Mouse (Mus musculus) neural tube, embryonic 11.5 days (tissue): ENCODE results near the gene Rnf41. TPM values are rescaled to one million over a fixed set of nuclear protein-coding genes. Genes with fewer than 3 reads are reported as not detected.
A peak's percentile ranks its signal among the peaks of the same experiment; 100 is the strongest.

Source experiments
- ATAC-seq: fragments of 200-750 bp; cut with Nextera tagmentation; 2 replicates; pipeline ENCODE4 v1.8.0; 2017; ENCODE audit warnings: moderate number of reproducible peaks, mild to moderate bottlenecking, moderate TSS enrichment, moderate library complexity; ENCODE audit not compliant: insufficient read depth, low FRiP score, low TSS enrichment
- DNase-seq: peaks from one replicate; pipeline ENCODE4 v3.0.0-alpha.2; 2015; ENCODE audit warnings: low spot score
- H3K27ac ChIP-seq: fragments of 300-500 bp; sonication (generic); 2 replicates; pipeline ENCODE4 v1.5.1; 2014; ENCODE audit warnings: low read depth, mild to moderate bottlenecking, low read length
- H3K27me3 ChIP-seq: fragments of 300-500 bp; sonication (generic); 2 replicates; pipeline ENCODE4 v1.6.1; 2014; ENCODE audit warnings: mild to moderate bottlenecking, low read length, mixed read lengths; ENCODE audit not compliant: control insufficient read depth, insufficient read depth
- H3K36me3 ChIP-seq: fragments of 300-500 bp; sonication (generic); 2 replicates; pipeline ENCODE4 v1.6.1; 2014; ENCODE audit warnings: mild to moderate bottlenecking, low read length, moderate library complexity, mixed read lengths; ENCODE audit not compliant: control insufficient read depth, insufficient read depth
- H3K4me1 ChIP-seq: fragments of 300-500 bp; sonication (generic); 2 replicates; pipeline ENCODE4 v1.6.1; 2014; ENCODE audit warnings: low read length, mixed read lengths; ENCODE audit not compliant: control insufficient read depth, insufficient read depth
- H3K4me2 ChIP-seq: fragments of 300-500 bp; sonication (generic); 2 replicates; pipeline ENCODE4 v1.6.1; 2014; ENCODE audit warnings: low read depth, mild to moderate bottlenecking, moderate library complexity
- H3K4me3 ChIP-seq: fragments of 300-500 bp; sonication (generic); 2 replicates; pipeline ENCODE4 v1.5.1; 2014; ENCODE audit warnings: low read depth, low read length
- H3K9ac ChIP-seq: fragments of 300-500 bp; sonication (generic); 2 replicates; pipeline ENCODE4 v1.6.1; 2014; ENCODE audit warnings: mild to moderate bottlenecking, low read length
- H3K9me3 ChIP-seq: fragments of 300-500 bp; sonication (generic); 2 replicates; pipeline ENCODE4 v1.6.1; 2016; ENCODE audit warnings: low read length; ENCODE audit not compliant: control insufficient read depth
- WGBS: fragments of 180-500 bp; shearing (Covaris S2); extraction: QIAGEN DNeasy Blood & Tissue Kit; methylation state at CpG from one replicate; pipeline ENCODE4 v1.1.7; 2014; 5-methylcytosine and 5-hydroxymethylcytosine counted together
- polyA plus RNA-seq: library from polyadenylated mRNA; unstranded; fragments of >200 nt; fragmentation: Nextera tagmentation; extraction: Ambion mirVana; gene quantifications from 2 replicates; pipeline ENCODE4 v1.2.1, GENCODE M21; 2014

The Rnf41 gene
- polyA plus RNA-seq, 1 experiment from 2014 or later, result 46.8 TPM

DNA sequence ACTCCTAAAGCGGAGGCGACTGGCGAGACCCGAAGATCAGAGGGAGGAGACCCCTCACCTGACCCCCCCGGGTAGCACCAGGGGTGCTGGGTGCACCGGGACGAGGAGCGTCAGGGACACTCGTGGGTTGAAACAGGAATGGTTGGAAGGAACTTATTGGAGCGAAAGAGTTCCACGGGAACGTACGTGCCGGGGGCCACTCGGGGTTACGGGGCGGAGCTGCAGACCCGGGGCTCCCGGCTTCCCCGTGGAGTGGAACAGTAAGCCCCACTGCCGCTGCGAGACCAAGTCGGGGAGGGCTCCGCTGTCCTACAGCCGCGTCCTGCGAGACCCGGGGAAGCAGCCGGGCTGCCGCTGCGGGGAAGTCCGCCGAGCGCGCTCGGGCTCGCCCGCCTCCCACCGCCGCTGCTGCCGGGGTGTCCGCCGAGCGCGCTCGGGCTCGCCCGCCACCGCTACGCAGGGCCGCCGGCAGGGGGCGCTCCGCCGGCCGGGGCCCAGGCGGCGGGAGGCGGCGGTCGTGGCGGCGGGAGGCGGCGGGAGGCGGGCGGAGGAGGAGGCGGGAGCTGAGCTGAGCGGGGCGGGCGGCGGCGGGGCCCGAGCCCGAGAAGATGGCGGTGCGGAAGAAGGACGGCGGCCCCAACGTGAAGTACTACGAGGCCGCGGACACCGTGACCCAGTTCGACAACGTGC, 47.4 kb downstream of the Rnf41 start, which contains the start of gene Smarcc2:
Gene Smarcc2, plus strand, starts transcription at position 530 of the 690 bp plus-strand sequence.
- Histone ChIP-seq H3K27ac (peak within 1 kb of the TSS; percentile 95), H3K4me3 (peak within 1 kb of the TSS; percentile 72), H3K9ac (peak within 1 kb of the TSS; percentile 96), H3K9me3 (no peaks in the 10 kb centered on the region), H3K27me3 (no peaks in the 10 kb centered on the region), H3K4me2 (peak within 1 kb of the TSS; percentile 87), H3K36me3 (peaks cover 6% of the 10 kb centered on the region; the same call in 1 of the 2 replicates), H3K4me1 (peaks cover 10% of the 10 kb centered on the region)
- WGBS, result under 1% methylated on average over 46 of the region's 86 CpGs
- ATAC-seq, result peak; percentile 77
- DNase-seq, result peak; percentile 88

DNA sequence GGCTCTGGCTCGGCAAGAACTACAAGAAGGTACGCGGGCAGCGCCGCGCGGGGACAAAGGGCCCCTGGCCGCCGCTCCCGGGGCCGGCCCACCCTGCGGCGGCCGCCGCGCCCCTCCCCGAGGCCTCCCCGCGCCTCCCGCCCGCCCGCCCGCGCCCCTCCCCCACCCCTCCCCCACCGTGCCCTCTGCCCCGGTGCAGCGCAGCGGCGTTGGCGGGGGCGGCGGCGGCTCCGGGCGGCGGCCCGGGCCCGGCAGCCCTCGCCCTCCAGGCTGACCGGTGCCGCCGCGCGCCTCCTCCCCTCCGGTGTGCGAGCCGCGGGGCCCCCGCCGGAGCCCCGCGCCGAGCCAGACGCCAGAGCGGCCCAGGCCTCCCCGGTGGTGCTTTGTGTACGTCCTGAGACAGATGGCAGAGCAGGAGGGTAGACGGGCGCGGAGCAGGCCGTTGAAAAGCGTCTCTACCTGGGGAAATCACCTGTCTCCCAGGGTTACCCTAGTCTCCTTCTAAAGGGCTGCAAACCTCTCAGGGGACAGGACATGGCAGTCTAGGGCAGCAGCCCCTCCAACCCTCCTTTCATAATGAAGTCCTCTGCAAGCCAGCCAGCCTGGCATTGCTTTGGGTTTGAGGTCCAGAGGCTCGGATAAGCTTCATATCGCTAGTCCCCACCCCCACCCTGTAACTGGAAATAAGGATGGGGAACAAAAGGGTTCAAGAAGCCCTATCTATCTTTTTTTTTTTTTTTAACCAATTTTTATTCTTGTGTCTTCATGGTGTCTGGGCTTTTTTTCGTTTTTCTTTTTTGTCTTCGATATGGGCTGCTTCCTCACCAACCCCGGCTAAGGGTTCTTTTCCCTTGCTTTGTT, 48.2 kb downstream of the Rnf41 start:
- H3K4me3 ChIP-seq, result peak overlapping the region; percentile 72
- H3K4me1 ChIP-seq, result peaks cover 10% of the 10 kb centered on the region
- no peaks in the 10 kb centered on the region for H3K9me3 ChIP-seq
- H3K4me2 ChIP-seq, result peak overlapping the region; percentile 87
- DNase-seq (peak; percentile 57), ATAC-seq (peak; percentile 48)
- 3% methylated on average over 12 of the region's 67 CpGs for WGBS
- H3K9ac ChIP-seq, result peak overlapping the region; percentile 96
- H3K27ac ChIP-seq, result peak overlapping the region; percentile 95
- no peaks in the 10 kb centered on the region for H3K27me3 ChIP-seq
- H3K36me3 ChIP-seq, result peaks cover 7% of the 10 kb centered on the region; the same call in 1 of the 2 replicates

DNA sequence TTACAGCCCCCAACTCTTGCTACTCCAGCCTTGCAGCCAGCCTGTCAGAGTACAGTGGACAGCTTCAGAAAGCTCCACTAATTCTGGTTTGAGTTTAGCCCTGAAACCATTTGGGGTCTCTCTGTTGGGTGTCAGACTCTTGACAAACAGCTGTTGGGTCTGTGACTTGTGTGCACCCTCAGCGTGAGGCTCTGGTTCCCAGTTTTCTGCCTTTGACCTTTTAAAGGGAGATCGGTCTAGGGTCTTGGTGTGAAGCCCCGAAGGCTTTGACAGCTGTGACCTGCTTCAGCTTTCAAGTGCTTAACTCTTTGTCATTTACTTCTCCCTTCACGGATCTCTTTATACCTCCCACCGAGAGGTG, 48.8 kb downstream of the Rnf41 start:
- Histone ChIP-seq H3K9ac (peak overlapping the region; percentile 96), H3K27ac (peak overlapping the region; percentile 95), H3K4me2 (peak overlapping the region; percentile 87), H3K36me3 (peaks cover 10% of the 10 kb centered on the region), H3K27me3 (no peaks in the 10 kb centered on the region), H3K4me1 (peaks cover 10% of the 10 kb centered on the region), H3K9me3 (no peaks in the 10 kb centered on the region), H3K4me3 (peak overlapping the region; percentile 72)
- ATAC-seq (no peak), DNase-seq (no peak)
- WGBS, result 2% methylated on average over 5 of the region's 5 CpGs

DNA sequence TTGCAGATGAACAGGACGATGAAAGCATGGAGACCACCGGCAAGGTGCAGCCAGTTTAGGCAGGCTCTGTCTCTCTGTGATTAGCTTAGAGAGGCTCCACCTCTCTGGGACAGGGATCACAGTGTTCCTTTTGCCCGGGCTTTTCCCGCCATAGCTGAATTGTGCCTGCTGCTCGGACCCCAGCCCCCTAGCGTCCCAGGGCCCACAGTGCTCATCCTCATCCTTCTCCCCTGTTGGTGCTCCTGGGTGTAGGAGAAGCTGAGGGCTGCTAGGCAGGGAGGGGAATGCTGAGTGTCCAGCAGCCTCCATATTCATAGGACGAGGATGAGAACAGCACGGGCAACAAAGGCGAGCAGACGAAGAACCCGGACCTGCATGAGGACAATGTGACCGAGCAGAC, 62.9 kb downstream of the Rnf41 start:
- Histone ChIP-seq H3K27me3 (no peaks in the 10 kb centered on the region), H3K27ac (no peak overlapping the region), H3K4me1 (no peaks in the 10 kb centered on the region), H3K4me3 (no peak overlapping the region), H3K36me3 (peaks cover 35% of the 10 kb centered on the region), H3K4me2 (no peak overlapping the region), H3K9ac (no peak overlapping the region), H3K9me3 (no peaks in the 10 kb centered on the region)
- no peak for ATAC-seq
- DNase-seq, result no peak
- 93% methylated on average over 11 of the region's 12 CpGs for WGBS

DNA sequence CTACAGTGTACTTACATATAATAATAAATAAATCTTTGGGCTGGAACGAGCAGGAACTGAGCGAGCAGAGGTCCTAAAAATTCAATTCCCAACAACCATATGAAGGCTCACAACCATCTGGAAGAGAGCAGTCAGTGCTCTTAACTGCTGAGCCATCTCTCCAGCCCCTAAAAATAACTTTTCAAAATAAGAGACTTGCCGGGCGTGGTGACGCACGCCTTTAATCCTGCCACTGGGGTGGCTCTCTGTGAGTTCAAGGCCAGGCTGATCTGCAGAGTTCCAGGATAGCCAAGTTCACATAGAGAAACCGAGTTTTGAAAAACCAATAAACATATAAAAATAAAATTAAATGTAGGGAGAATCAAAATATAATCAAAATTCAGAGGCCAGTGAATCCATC, 74.9 kb downstream of the Rnf41 start:
- DNase-seq (no peak), ATAC-seq (no peak)
- no peak overlapping the region for H3K27ac ChIP-seq
- H3K4me3 ChIP-seq, result no peak overlapping the region
- H3K9ac ChIP-seq, result no peak overlapping the region
- no peaks in the 10 kb centered on the region for H3K27me3 ChIP-seq
- WGBS, result 95% methylated on average over 7 of the region's 7 CpGs
- H3K36me3 ChIP-seq, result peaks cover 46% of the 10 kb centered on the region
- no peaks in the 10 kb centered on the region for H3K9me3 ChIP-seq
- H3K4me1 ChIP-seq, result peaks cover under 1% of the 10 kb centered on the region; the same call in 1 of the 2 replicates
- no peak overlapping the region for H3K4me2 ChIP-seq

DNA sequence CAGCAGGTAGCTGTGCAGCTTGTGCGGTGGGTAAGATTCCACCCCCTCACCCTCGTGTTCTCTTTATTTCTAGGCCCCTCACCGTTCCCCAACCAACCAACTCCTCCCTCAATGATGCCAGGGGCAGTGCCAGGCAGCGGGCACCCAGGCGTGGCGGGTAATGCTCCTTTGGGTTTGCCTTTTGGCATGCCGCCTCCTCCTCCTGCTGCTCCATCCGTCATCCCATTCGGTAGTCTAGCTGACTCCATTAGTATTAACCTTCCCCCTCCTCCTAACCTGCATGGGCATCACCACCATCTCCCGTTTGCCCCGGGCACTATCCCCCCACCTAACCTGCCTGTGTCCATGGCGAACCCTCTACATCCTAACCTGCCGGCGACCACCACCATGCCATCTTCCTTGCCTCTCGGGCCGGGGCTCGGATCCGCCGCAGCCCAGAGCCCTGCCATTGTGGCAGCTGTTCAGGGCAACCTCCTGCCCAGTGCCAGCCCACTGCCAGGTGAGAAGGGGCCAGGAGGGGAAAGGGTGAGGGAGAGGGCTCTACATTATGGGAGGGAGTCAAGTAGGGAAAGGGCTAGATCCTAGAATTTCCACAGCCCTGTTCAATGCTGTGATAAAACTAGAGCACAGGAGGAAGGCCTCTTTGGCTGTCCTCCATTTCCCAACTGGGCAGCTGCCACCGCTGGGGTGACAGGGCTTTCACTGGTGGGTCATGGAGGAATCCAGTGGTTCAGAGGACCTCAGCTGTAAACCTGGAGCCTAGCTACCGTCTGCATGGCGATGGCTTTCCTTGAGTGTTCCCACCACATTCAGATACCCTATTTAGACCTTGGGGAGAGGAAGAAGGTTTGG, 76.6 kb downstream of the Rnf41 start:
- H3K4me3 ChIP-seq, result no peak overlapping the region
- H3K9me3 ChIP-seq, result no peaks in the 10 kb centered on the region
- no peak overlapping the region for H3K27ac ChIP-seq
- WGBS, result 94% methylated on average over 22 of the region's 22 CpGs
- no peak for ATAC-seq
- H3K9ac ChIP-seq, result no peak overlapping the region
- H3K27me3 ChIP-seq, result no peaks in the 10 kb centered on the region
- H3K4me1 ChIP-seq, result peaks cover 10% of the 10 kb centered on the region; the same call in 1 of the 2 replicates
- no peak for DNase-seq
- no peak overlapping the region for H3K4me2 ChIP-seq
- peaks cover 36% of the 10 kb centered on the region for H3K36me3 ChIP-seq

DNA sequence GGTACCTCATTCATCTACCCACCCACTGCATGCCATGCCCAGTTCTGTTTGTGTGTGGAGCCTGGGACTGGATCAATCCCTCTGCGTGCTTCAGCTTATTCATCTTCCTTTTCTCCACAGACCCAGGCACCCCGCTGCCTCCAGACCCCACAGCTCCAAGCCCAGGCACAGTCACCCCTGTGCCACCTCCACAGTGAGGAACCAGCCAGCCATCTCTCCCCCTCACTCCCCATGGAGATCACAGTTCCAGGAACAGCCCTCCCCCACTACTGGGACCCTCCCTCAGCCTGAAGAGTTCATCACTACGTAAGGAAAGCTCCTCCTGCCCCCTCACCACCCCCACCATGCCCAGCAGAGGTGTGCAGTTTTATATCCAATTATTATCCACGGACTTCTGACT, 77.3 kb downstream of the Rnf41 start:
- ATAC-seq, result no peak
- 80% methylated on average over 4 of the region's 4 CpGs for whole genome bisulfite sequencing

DNA sequence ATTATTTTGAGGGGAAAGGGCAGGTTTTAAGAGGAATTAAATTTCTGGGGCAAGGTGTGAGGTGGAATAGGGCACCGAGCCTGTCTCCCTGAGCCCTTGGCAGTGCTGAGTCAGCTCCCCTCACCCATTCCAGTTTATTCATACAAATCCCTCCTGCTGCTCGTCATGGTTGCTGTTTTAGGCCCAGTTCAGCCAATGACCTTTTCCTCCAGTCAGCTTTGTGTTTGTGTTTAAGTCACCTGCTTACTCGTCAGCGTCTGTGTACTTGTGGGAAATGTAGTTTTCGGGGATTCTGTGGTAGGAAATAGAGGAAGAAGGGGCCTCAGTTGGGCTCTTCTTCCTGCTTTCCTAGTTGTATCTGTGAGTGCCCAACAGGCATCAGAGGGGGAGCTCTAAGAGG, 77.9 kb downstream of the Rnf41 start:
- Histone ChIP-seq H3K36me3 (peaks cover 30% of the 10 kb centered on the region), H3K4me2 (no peak overlapping the region), H3K9me3 (no peaks in the 10 kb centered on the region), H3K27ac (no peak overlapping the region), H3K9ac (no peak overlapping the region), H3K4me3 (no peak overlapping the region), H3K4me1 (peaks cover 10% of the 10 kb centered on the region; the same call in 1 of the 2 replicates), H3K27me3 (no peaks in the 10 kb centered on the region)
- no peak for ATAC-seq
- 77% methylated on average over 5 of the region's 5 CpGs for WGBS
- DNase-seq, result no peak

More for the DNA sequence above, 77.3 kb downstream of the Rnf41 start:
- DNase-seq, result no peak
- Histone ChIP-seq H3K27ac (no peak overlapping the region), H3K9me3 (no peaks in the 10 kb centered on the region), H3K4me2 (no peak overlapping the region), H3K9ac (no peak overlapping the region), H3K27me3 (no peaks in the 10 kb centered on the region), H3K36me3 (peaks cover 31% of the 10 kb centered on the region), H3K4me3 (no peak overlapping the region), H3K4me1 (peaks cover 10% of the 10 kb centered on the region; the same call in 1 of the 2 replicates)
